Mouse (Mus musculus) CH12.LX (cell line): ENCODE results near the gene Pxk.

Experiments
- CTCF ChIP-seq, 2 experiments: IDR thresholded peaks in 1 of 2; conservative IDR thresholded peaks in 1 of 2; 2 replicates each; pipeline ENCODE4 v1.5.1; 2011 to 2012; ENCODE audit warnings: low read depth in 2 of 2, low read length in 2 of 2, improper control_type of control experiment in 1 of 2, inconsistent platforms in 1 of 2, mild to moderate bottlenecking in 1 of 2, moderate library complexity in 1 of 2
- E2F4 ChIP-seq: IDR thresholded peaks from 2 replicates; pipeline ENCODE4 v1.6.1; 2011; ENCODE audit warnings: low read depth, low read length, improper control_type of control experiment; ENCODE audit not compliant: insufficient replicate concordance
- EP300 ChIP-seq: IDR thresholded peaks from 2 replicates; pipeline ENCODE4 v1.6.1; 2011; ENCODE audit warnings: low read length, improper control_type of control experiment
- IRF4 ChIP-seq: IDR thresholded peaks from 2 replicates; pipeline ENCODE4 v1.6.1; 2014; ENCODE audit warnings: low read depth, mild to moderate bottlenecking, inconsistent platforms, low read length, improper control_type of control experiment
- JUND ChIP-seq: conservative IDR thresholded peaks from 2 replicates; pipeline ENCODE4 v1.6.1; 2011; ENCODE audit warnings: low read depth, low read length, improper control_type of control experiment
- MAFK ChIP-seq: IDR thresholded peaks from 2 replicates; pipeline ENCODE4 v1.6.1; 2011; ENCODE audit warnings: low read length, improper control_type of control experiment; ENCODE audit not compliant: insufficient replicate concordance
- MAX ChIP-seq: IDR thresholded peaks from 2 replicates; pipeline ENCODE4 v1.6.1; 2011; ENCODE audit warnings: low read length, improper control_type of control experiment
- MAZ ChIP-seq: IDR thresholded peaks from 2 replicates; pipeline ENCODE4 v1.6.1; 2012; ENCODE audit warnings: low read depth, mild to moderate bottlenecking, inconsistent platforms, low read length, improper control_type of control experiment, moderate library complexity
- NRF1 ChIP-seq: IDR thresholded peaks from 2 replicates; pipeline ENCODE4 v1.6.1; 2014; ENCODE audit warnings: low read depth, mild to moderate bottlenecking, inconsistent platforms, low read length, improper control_type of control experiment, moderate library complexity
- POLR2A ChIP-seq: IDR thresholded peaks from 2 replicates; pipeline ENCODE4 v1.6.1; 2011; ENCODE audit warnings: low read depth, mild to moderate bottlenecking, improper control_type of control experiment, low read length
- UBTF ChIP-seq: IDR thresholded peaks from 2 replicates; pipeline ENCODE4 v1.6.1; 2012; ENCODE audit warnings: low read depth, mild to moderate bottlenecking, inconsistent platforms, low read length, improper control_type of control experiment, moderate library complexity
- USF1 ChIP-seq: IDR thresholded peaks from 2 replicates; pipeline ENCODE4 v1.6.1; 2014; ENCODE audit warnings: low read depth, mild to moderate bottlenecking, inconsistent platforms, low read length, improper control_type of control experiment
- USF2 ChIP-seq: conservative IDR thresholded peaks from 2 replicates; pipeline ENCODE4 v1.6.1; 2011; ENCODE audit warnings: low read depth, low read length, improper control_type of control experiment
- ZC3H11A ChIP-seq: IDR thresholded peaks from 2 replicates; pipeline ENCODE4 v1.6.1; 2012; ENCODE audit warnings: low read depth, mild to moderate bottlenecking, inconsistent platforms, low read length, improper control_type of control experiment

GRCm38 (mm10) chr14:8062537-8063301, 35.3 kb upstream of the Pxk start:
- no peak for TF ChIP-seq NRF1
- TF ChIP-seq EP300 = no peak
- TF ChIP-seq CTCF (conservative IDR thresholded peaks at IDR 0.05 in 1 of 2, IDR thresholded peaks at IDR 0.05 in 1 of 2; ENCODE audit: low read depth in 2 of 2, low read length in 2 of 2) = no peak
- TF ChIP-seq JUND = no peak
- no peak for TF ChIP-seq POLR2A
- no peak for TF ChIP-seq E2F4
- no peak for TF ChIP-seq IRF4
- TF ChIP-seq USF1 = no peak
- no peak for TF ChIP-seq USF2
- no peak for TF ChIP-seq ZC3H11A
- no peak for TF ChIP-seq MAFK
- no peak for TF ChIP-seq MAX
- TF ChIP-seq UBTF = no peak
- TF ChIP-seq MAZ = no peak
